Mouse (Mus musculus) G1E-ER4 (cell line): ENCODE results near the gene Ttll12. TPM values are rescaled to one million over a fixed set of nuclear protein-coding genes. Genes with fewer than 3 reads are reported as not detected.

Source experiments
- GATA1 ChIP-seq: IDR thresholded peaks from one replicate; pipeline ENCODE4 v1.8.0; 2012; ENCODE audit warnings: low read length, inconsistent platforms
- polyA plus RNA-seq: library from polyadenylated mRNA; stranded (reverse); fragments of >175 nt; gene quantifications from 2 replicates; pipeline ENCODE4 v1.2.3, GENCODE M21; 2012

The Ttll12 gene
- polyA plus RNA-seq, 1 experiment, result 141 TPM

DNA sequence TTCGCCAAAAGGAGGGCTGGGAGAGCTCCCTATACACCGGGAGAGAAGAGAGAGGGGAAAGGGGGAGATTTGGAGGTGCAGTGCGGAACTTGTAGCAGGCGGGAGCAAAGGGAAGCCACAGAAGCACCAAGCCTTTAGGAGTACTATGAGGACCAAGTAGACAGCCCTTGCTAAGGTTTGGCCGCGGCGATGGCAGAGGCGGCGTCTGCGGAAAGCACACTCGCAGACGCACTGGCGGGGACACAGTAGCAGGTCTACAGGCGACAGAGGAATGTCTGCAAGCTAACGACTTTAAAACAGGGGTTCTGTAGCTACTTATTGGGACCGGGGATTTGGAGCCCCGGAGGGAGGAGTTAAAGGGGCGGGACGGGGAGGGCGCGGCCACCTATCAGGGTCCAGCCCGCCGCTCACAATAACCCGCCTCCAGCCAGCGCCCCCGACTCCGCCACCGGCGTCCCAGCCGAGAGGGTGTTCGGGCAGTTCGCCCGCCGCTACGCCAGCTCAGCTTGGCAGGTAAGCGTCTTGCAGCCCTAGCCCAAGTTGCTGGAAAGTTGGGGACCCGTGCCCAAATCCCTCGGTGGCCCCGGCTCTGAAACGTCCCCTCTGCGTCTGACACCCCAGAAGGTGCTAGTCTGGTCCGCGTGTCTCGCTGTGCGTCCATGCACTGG is 68.4 kb downstream of the Ttll12 start, which contains the start of gene Bik:
Gene Bik, plus strand, starts transcription at position 439 of the 668 bp plus-strand sequence.
- TF ChIP-seq GATA1, result no peak

Other genes with a start within 250 kb of the Ttll12 start
- gene Arfgap3, start 244.9 kb downstream of the Ttll12 start, polyA plus RNA-seq, result 7.3 and 7.7 TPM in 2 replicates
- gene Pacsin2, start 130.6 kb downstream of the Ttll12 start, polyA plus RNA-seq, result 74.1 and 123 TPM in 2 replicates
- 1.4 and 2.3 TPM in 2 replicates for gene Ttll1, start 84.3 kb downstream of the Ttll12 start, polyA plus RNA-seq
- gene Bik, start 68.3 kb downstream of the Ttll12 start, polyA plus RNA-seq, result not detected in 2 replicates
- gene Tspo, start 31.6 kb downstream of the Ttll12 start, polyA plus RNA-seq, result 74.6 and 98.5 TPM in 2 replicates
- gene Mcat, start 31.4 kb downstream of the Ttll12 start, polyA plus RNA-seq, result 26.8 and 30.3 TPM in 2 replicates
- not detected in 2 replicates for gene Scube1, start 129.9 kb upstream of the Ttll12 start, polyA plus RNA-seq
- gene Mpped1, start 184.3 kb upstream of the Ttll12 start, polyA plus RNA-seq, result not detected in 2 replicates